ENCODE assay signal across 17 mouse cellular contexts in the genomic region with DNA sequence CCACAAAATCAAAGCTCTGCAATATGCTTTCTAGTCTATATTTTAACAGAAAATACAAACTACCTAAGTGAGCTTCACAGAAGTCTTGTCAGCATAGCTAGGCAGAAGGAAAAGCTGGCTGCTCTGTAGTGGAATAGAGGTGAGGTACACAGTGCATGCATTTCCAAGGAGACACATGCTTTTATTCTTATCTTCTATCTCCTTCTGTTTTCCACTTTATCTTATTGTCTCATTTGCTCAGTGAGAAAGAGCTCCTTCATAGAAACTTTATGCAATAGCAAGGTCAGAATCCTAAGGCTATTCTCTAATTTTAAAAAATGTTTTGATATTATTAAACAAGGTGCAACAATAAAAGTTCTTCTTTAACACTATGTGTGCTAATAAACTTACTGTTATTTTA.
DNase-seq lines count a peak whose midpoint lies in the region; TF ChIP-seq lines count a peak whose summit lies in the region.
"Had no signal": no experiment of that assay in that cellular context is flagged by ENCODE, and none has a peak within 500 bp of the region (broad histone marks: within the 10 kb centered on the region; RNA-seq: fewer than 3 reads in every experiment).

No protein-coding gene starts in this region.

- H3K4me3 ChIP-seq in MEL (ENCODE audit: control insufficient read depth in 1 of 2, insufficient read depth in 1 of 2, low read depth in 2 of 2, low read length in 2 of 2): no peak overlapping the region

- no peak for TF ChIP-seq POLR2A in MEL (IDR thresholded peaks at IDR 0.05; ENCODE audit: control insufficient read depth in 1 of 2, insufficient read depth in 1 of 2, low read depth in 1 of 2, low read length in 2 of 2, poor library complexity in 1 of 2)

- DNase-seq in MEL (ENCODE audit: low read depth, low spot score): peak; percentile 22
- DNase-seq in right cerebral cortex, adult 18-20 months: no peak
- DNase-seq: adrenal gland, adult 2 months; adrenal gland, adult 8-10 months; adrenal gland, postnatal 10 days; adrenal gland, postnatal 14 days; adrenal gland, postnatal 25 days; adrenal gland, postnatal 36 days; B cell, adult 2 months; cerebellum, adult 11 months; cerebellum, adult 11-12 months; cerebellum, adult 18-20 months; cerebellum, adult 2 months; cerebellum, adult 8-10 months had no signal

- TF ChIP-seq EP300 in MEL (IDR thresholded peaks at IDR 0.05; ENCODE audit: low read depth in 1 of 2, low read length in 2 of 2): peak; percentile 47 to 48; a peak in 2 of 4 replicates

- peaks cover 0 to 14% of the 10 kb centered on the region in 2 experiments; a peak in 2 of 4 replicates for H3K36me3 ChIP-seq in MEL (ENCODE audit: control insufficient read depth in 1 of 2, insufficient read depth in 2 of 2, low read length in 2 of 2)
- H3K36me3 ChIP-seq: G1E had no signal

- H3K27me3 ChIP-seq in MEL (ENCODE audit: control insufficient read depth in 1 of 2, insufficient read depth in 2 of 2, low read length in 2 of 2): no peaks in the 10 kb centered on the region
- H3K27me3 ChIP-seq: CH12.LX, Patski had no signal

- H3K27ac ChIP-seq in MEL (ENCODE audit: control insufficient read depth, low read depth, low read length): no peak overlapping the region

- H3K9me3 ChIP-seq in MEL (replicated peaks; ENCODE audit: insufficient read depth, low read length): no peaks in the 10 kb centered on the region
- H3K9me3 ChIP-seq: G1E had no signal

- peaks cover 5 to 17% of the 10 kb centered on the region in 2 experiments for H3K4me1 ChIP-seq in MEL (ENCODE audit: control insufficient read depth in 1 of 2, insufficient read depth in 2 of 2, low read length in 2 of 2)

- H3K9ac ChIP-seq in MEL (ENCODE audit: control insufficient read depth, low read depth, low read length, poor library complexity, severe bottlenecking): no peak overlapping the region

- no peaks in the 10 kb centered on the region for H3K79me2 ChIP-seq in MEL (ENCODE audit: control insufficient read depth, insufficient read depth, low read length, poor library complexity)

- TF ChIP-seq CTCF in MEL (IDR thresholded peaks at IDR 0.05 in 2 of 3, conservative IDR thresholded peaks at IDR 0.05 in 1 of 3; ENCODE audit: control insufficient read depth in 1 of 3, insufficient read depth in 1 of 3, low read depth in 2 of 3, low read length in 3 of 3, poor library complexity in 1 of 3, severe bottlenecking in 1 of 3): no peak

- no peak for TF ChIP-seq RAD21 in MEL (IDR thresholded peaks at IDR 0.05; ENCODE audit: low read depth, low read length)

TF ChIP-seq in MEL, 35 proteins besides CTCF, POLR2A, EP300 and RAD21:
- peak; percentile 78 for TF ChIP-seq TCF12 (IDR thresholded peaks at IDR 0.05; ENCODE audit: low read depth, low read length)
- no peak for TF ChIP-seq RCOR1 (IDR thresholded peaks at IDR 0.05; ENCODE audit: low read depth, low read length)
- peak; percentile 62 for TF ChIP-seq GATA1 (IDR thresholded peaks at IDR 0.05; ENCODE audit: low read depth, low read length)
